In genomic region chr4:63268777-63269176, GRCm38 (mm10) we compare ENCODE assay signal across 21 mouse cellular contexts. TPM values are rescaled to one million over a fixed set of nuclear protein-coding genes. Genes with fewer than 3 reads are reported as not detected.
A peak's percentile ranks its signal among the peaks of the same experiment; 100 is the strongest.
DNase-seq lines count a peak whose midpoint lies in the region; ATAC-seq and TF ChIP-seq lines count a peak whose summit lies in the region.
"Had no signal": no experiment of that assay in that cellular context is flagged by ENCODE, and none has a peak within 500 bp of the region (broad histone marks: within the 10 kb centered on the region; RNA-seq: fewer than 3 reads in every experiment).

No protein-coding gene starts in this region.

- no peaks in the 10 kb centered on the region; the same call in 1 of the 2 replicates for H3K27me3 ChIP-seq in heart, embryonic 11.5 days (ENCODE audit: control insufficient read depth, insufficient read depth, low read length)
- H3K27me3 ChIP-seq in heart, embryonic 16.5 days (ENCODE audit: control insufficient read depth, insufficient read depth, low read length), result peaks cover 5% of the 10 kb centered on the region; the same call in 1 of the 2 replicates
- no peaks in the 10 kb centered on the region for H3K27me3 ChIP-seq in lung, postnatal 0 days (replicated peaks; ENCODE audit: insufficient read depth, low read length)
- H3K27me3 ChIP-seq: embryonic facial prominence, embryonic 13.5 days; hindbrain, embryonic 15.5 days; neural tube, embryonic 13.5 days had no signal

- no peaks in the 10 kb centered on the region for H3K9me3 ChIP-seq in heart, embryonic 11.5 days (replicated peaks; ENCODE audit: control insufficient read depth, low read length)
- no peaks in the 10 kb centered on the region for H3K9me3 ChIP-seq in heart, embryonic 16.5 days (replicated peaks; ENCODE audit: control insufficient read depth, low read length)
- H3K9me3 ChIP-seq in lung, postnatal 0 days (ENCODE audit: low read length), result no peaks in the 10 kb centered on the region
- H3K9me3 ChIP-seq: embryonic facial prominence, embryonic 13.5 days; hindbrain, embryonic 15.5 days; neural tube, embryonic 13.5 days had no signal

- H3K4me3 ChIP-seq in heart, embryonic 11.5 days (ENCODE audit: low read depth, low read length), result no peak overlapping the region
- H3K4me3 ChIP-seq in heart, embryonic 16.5 days (ENCODE audit: low read length), result no peak overlapping the region
- no peak overlapping the region for H3K4me3 ChIP-seq in lung, postnatal 0 days (ENCODE audit: low read depth, low read length)
- H3K4me3 ChIP-seq: embryonic facial prominence, embryonic 13.5 days; hindbrain, embryonic 15.5 days; left cerebral cortex, adult 2 months; neural tube, embryonic 13.5 days had no signal

- no peak for ATAC-seq in heart, embryonic 11.5 days (replicated peaks; ENCODE audit: insufficient number of reproducible peaks, low FRiP score, low TSS enrichment)
- peak; percentile 52; the same call in 1 of the 2 replicates for ATAC-seq in heart, embryonic 16.5 days (replicated peaks; ENCODE audit: extremely low read depth, insufficient read depth, low FRiP score)
- ATAC-seq in lung, postnatal 0 days, result no peak
- ATAC-seq: forebrain, postnatal 0 days; intestine, embryonic 16.5 days; liver, postnatal 0 days had no signal

- no peak for TF ChIP-seq EP300 in lung, postnatal 0 days (IDR thresholded peaks at IDR 0.05)

- H3K36me3 ChIP-seq in heart, embryonic 11.5 days (ENCODE audit: control insufficient read depth, insufficient read depth, low read length), result no peaks in the 10 kb centered on the region
- no peaks in the 10 kb centered on the region for H3K36me3 ChIP-seq in heart, embryonic 16.5 days (ENCODE audit: control insufficient read depth, insufficient read depth)
- no peaks in the 10 kb centered on the region for H3K36me3 ChIP-seq in lung, postnatal 0 days (ENCODE audit: insufficient read depth, low read length)
- H3K36me3 ChIP-seq: hindbrain, embryonic 15.5 days; neural tube, embryonic 13.5 days had no signal

- H3K4me2 ChIP-seq in heart, embryonic 11.5 days, result no peak overlapping the region
- H3K4me2 ChIP-seq in heart, embryonic 16.5 days (ENCODE audit: low read depth, low read length), result no peak overlapping the region
- H3K4me2 ChIP-seq in lung, postnatal 0 days (replicated peaks; ENCODE audit: low read depth, low read length), result no peak overlapping the region
- H3K4me2 ChIP-seq: embryonic facial prominence, embryonic 13.5 days; hindbrain, embryonic 15.5 days; midbrain, embryonic 11.5 days; neural tube, embryonic 13.5 days had no signal

- no peaks in the 10 kb centered on the region for H3K4me1 ChIP-seq in heart, embryonic 11.5 days (ENCODE audit: control insufficient read depth, insufficient read depth, low read length)
- H3K4me1 ChIP-seq in heart, embryonic 16.5 days (ENCODE audit: control insufficient read depth, insufficient read depth, low read length), result no peaks in the 10 kb centered on the region; the same call in 1 of the 2 replicates
- H3K4me1 ChIP-seq in lung, postnatal 0 days (ENCODE audit: insufficient read depth, low read depth, low read length), result no peaks in the 10 kb centered on the region
- H3K4me1 ChIP-seq: embryonic facial prominence, embryonic 13.5 days; hindbrain, embryonic 15.5 days; neural tube, embryonic 13.5 days had no signal

- H3K27ac ChIP-seq in heart, embryonic 11.5 days (ENCODE audit: low read depth, low read length), result no peak overlapping the region
- no peak overlapping the region for H3K27ac ChIP-seq in heart, embryonic 16.5 days (ENCODE audit: low read length)
- no peak overlapping the region for H3K27ac ChIP-seq in lung, postnatal 0 days (ENCODE audit: low read length)
- H3K27ac ChIP-seq: embryonic facial prominence, embryonic 13.5 days; hindbrain, embryonic 15.5 days; left cerebral cortex, adult 2 months; macrophage; neural tube, embryonic 13.5 days had no signal

- WGBS in heart, embryonic 11.5 days (ENCODE audit: insufficient replicate concordance), result 71% methylated on average over 4 of the region's 4 CpGs
- WGBS in heart, embryonic 16.5 days, result 52% methylated on average over 4 of the region's 4 CpGs
- WGBS in lung, postnatal 0 days, result 52% methylated on average over 4 of the region's 4 CpGs

- DNase-seq in cerebellum, postnatal 14 days, result peak; percentile 54 to 55
- DNase-seq in cerebellum, adult 11-12 months, result no peak
- peak; percentile 41 for DNase-seq in heart, adult 8-10 months (ENCODE audit: low spot score)
- DNase-seq in gastrocnemius, adult 8-10 months (ENCODE audit: low spot score in 2 of 2), result peak; percentile 36 to 38
- DNase-seq in right cerebral cortex, postnatal 14 days, result no peak
- DNase-seq in lung, postnatal 0 days (ENCODE audit: low spot score), result no peak
- DNase-seq: adrenal gland, postnatal 10 days; B cell, adult 2 months; forebrain, postnatal 0 days; liver, postnatal 0 days; right cerebral cortex, postnatal 25 days; thymus, postnatal 36 days had no signal

- no peak overlapping the region for H3K9ac ChIP-seq in heart, embryonic 11.5 days (ENCODE audit: low read depth, low read length)
- H3K9ac ChIP-seq in heart, embryonic 16.5 days (ENCODE audit: low read length), result no peak overlapping the region
- H3K9ac ChIP-seq in lung, postnatal 0 days (replicated peaks; ENCODE audit: low read depth), result no peak overlapping the region
- H3K9ac ChIP-seq: embryonic facial prominence, embryonic 13.5 days; forebrain, postnatal 0 days; hindbrain, embryonic 15.5 days; liver, postnatal 0 days; neural tube, embryonic 13.5 days had no signal

- no peak for TF ChIP-seq CTCF in lung, postnatal 0 days (IDR thresholded peaks at IDR 0.05)

RNA-seq across cellular contexts. Expression of gene Col27a1, which starts 55.0 kb away (rescaled TPM):
- total RNA-seq in heart, adult 8-10 months (2022), result 1 to 10 TPM; 1.1 to 1.5 (median 1.4) TPM
- polyA plus RNA-seq in heart, embryonic 11.5 days (2014; fragmentation: Nextera tagmentation; extraction: Ambion mirVana), result 3.3 and 3.4 TPM in 2 replicates
- total RNA-seq in gastrocnemius, adult 8-10 months (2022), result under 1 TPM; 0.17 to 0.67 (median 0.65) TPM
- polyA plus RNA-seq in heart, embryonic 16.5 days (2015; fragmentation: Nextera tagmentation; extraction: Ambion mirVana), result 3.0 and 4.5 TPM in 2 replicates
- 7.2 and 9.1 TPM in 2 replicates for polyA plus RNA-seq in lung, postnatal 0 days (2015; fragmentation: Nextera tagmentation; extraction: Ambion mirVana)

Comparison
In these comparisons a context has a peak if more than half of its experiments do, and no peak if none do; other contexts are left out.
1. DNase-seq: peak in cerebellum, postnatal 14 days (2 of 2), heart, adult 8-10 months (single experiment) and gastrocnemius, adult 8-10 months (2 of 2); none in cerebellum, adult 11-12 months (single experiment), right cerebral cortex, postnatal 14 days (single experiment) and lung, postnatal 0 days (single experiment).